Mouse (Mus musculus): ENCODE data around the gene Areg. TPM values are rescaled to one million over a fixed set of nuclear protein-coding genes. Genes with fewer than 3 reads are reported as not detected.

The Areg gene
- polyA plus RNA-seq, 3 experiments from 2014 or later, result 1.6 to 3.6 (median 2.0) TPM

DNA sequence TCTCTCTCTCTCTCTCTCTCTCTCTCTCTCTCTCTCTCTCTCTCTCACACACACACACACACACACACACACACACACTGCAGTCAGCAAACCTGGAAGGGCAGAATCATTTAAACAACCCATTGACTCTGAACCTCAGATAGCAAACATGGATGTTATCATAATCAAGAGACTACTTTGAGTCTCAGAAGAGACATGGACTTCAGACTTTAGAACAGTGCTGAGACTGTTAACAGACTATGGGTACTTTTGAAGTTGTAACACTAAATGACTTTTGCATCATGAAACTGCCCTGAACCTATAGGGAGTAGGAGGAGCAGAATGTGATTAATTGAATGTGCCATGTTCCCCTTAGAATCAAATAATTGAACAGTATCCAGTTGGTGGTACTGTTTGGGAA is 37.0 kb downstream of the Areg start:
- no peak for ATAC-seq

DNA sequence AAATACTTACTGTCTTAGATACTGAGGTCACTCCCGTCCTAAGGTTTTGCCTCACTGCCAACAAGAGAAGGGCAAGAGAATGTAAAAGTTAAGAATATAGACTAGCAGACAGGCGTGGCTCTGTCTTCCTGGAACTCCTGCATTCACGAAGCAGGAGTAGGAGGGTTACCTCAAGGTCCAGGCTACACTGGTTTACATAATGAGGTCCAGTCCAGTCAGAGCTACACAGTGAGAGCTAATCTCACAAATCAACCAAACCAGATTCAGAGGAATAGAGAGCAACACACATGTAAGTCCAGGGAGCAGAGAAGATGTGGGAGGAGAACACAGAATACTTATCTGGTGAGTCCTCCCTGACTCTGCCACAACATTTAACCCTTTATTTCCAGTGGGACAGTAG is 55.2 kb downstream of the Areg start:
- no peak for ATAC-seq

Other genes with a start within 250 kb of the Areg start
- gene Cxcl1, start 248.4 kb upstream of the Areg start, polyA plus RNA-seq (2017; shearing (Covaris generic)), result not detected
- under 1 TPM in 1 of 3 experiments, not detected in 2; 0.92 TPM for gene Cxcl2, start 235.7 kb upstream of the Areg start, polyA plus RNA-seq (2017; shearing (Covaris generic))
- 1 to 10 TPM in 2 of 3 experiments, under 1 TPM in 1; 0.80 to 2.3 (median 1.3) TPM for gene Mthfd2l, start 208.5 kb upstream of the Areg start, polyA plus RNA-seq (2017; shearing (Covaris generic))
- not detected for gene Epgn, start 112.1 kb upstream of the Areg start, polyA plus RNA-seq (2017; shearing (Covaris generic))
- not detected for gene Ereg, start 65.0 kb upstream of the Areg start, polyA plus RNA-seq (2017; shearing (Covaris generic))

Measured in inflammation-experienced regulatory T-cells, adult 6 months (primary cell).